Mouse (Mus musculus) neural tube, embryonic 12.5 days (tissue): ENCODE results near the gene Leng8. TPM values are rescaled to one million over a fixed set of nuclear protein-coding genes. Genes with fewer than 3 reads are reported as not detected.

Source experiments
- ATAC-seq: fragments of 200-750 bp; cut with Nextera tagmentation; 2 replicates; pipeline ENCODE4 v1.8.0; 2017; ENCODE audit warnings: low read depth, mild to moderate bottlenecking, moderate TSS enrichment, moderate library complexity; ENCODE audit not compliant: low FRiP score
- H3K27ac ChIP-seq: fragments of 300-500 bp; sonication (generic); 2 replicates; pipeline ENCODE4 v1.5.1; 2016
- H3K27me3 ChIP-seq: fragments of 300-500 bp; sonication (generic); replicated peaks from 2 replicates; pipeline ENCODE4 v1.6.1; 2016; ENCODE audit warnings: mild to moderate bottlenecking
- H3K36me3 ChIP-seq: fragments of 300-500 bp; sonication (generic); 2 replicates; pipeline ENCODE4 v1.6.1; 2016; ENCODE audit warnings: mild to moderate bottlenecking
- H3K4me1 ChIP-seq: fragments of 300-500 bp; sonication (generic); 2 replicates; pipeline ENCODE4 v1.6.1; 2016
- H3K4me2 ChIP-seq: fragments of 300-500 bp; sonication (generic); replicated peaks from 2 replicates; pipeline ENCODE4 v1.6.1; 2016; ENCODE audit warnings: mild to moderate bottlenecking
- H3K4me3 ChIP-seq: fragments of 300-500 bp; sonication (generic); 2 replicates; pipeline ENCODE4 v1.5.1; 2016
- H3K9ac ChIP-seq: fragments of 300-500 bp; sonication (generic); 2 replicates; pipeline ENCODE4 v1.6.1; 2016; ENCODE audit warnings: mild to moderate bottlenecking
- H3K9me3 ChIP-seq: fragments of 300-500 bp; sonication (generic); 2 replicates; pipeline ENCODE4 v1.6.1; 2016; ENCODE audit warnings: mild to moderate bottlenecking
- WGBS: fragments of 180-500 bp; shearing (Covaris S2); methylation state at CpG from one replicate; pipeline ENCODE4 v1.1.7; 2016; 5-methylcytosine and 5-hydroxymethylcytosine counted together
- polyA plus RNA-seq: library from polyadenylated mRNA; unstranded; fragments of >200 nt; fragmentation: Nextera tagmentation; extraction: Ambion mirVana; gene quantifications from 2 replicates; pipeline ENCODE4 v1.2.1, GENCODE M21; 2016

Gene Leng8
- polyA plus RNA-seq, 1 experiment from 2014 or later: 110 TPM

DNA sequence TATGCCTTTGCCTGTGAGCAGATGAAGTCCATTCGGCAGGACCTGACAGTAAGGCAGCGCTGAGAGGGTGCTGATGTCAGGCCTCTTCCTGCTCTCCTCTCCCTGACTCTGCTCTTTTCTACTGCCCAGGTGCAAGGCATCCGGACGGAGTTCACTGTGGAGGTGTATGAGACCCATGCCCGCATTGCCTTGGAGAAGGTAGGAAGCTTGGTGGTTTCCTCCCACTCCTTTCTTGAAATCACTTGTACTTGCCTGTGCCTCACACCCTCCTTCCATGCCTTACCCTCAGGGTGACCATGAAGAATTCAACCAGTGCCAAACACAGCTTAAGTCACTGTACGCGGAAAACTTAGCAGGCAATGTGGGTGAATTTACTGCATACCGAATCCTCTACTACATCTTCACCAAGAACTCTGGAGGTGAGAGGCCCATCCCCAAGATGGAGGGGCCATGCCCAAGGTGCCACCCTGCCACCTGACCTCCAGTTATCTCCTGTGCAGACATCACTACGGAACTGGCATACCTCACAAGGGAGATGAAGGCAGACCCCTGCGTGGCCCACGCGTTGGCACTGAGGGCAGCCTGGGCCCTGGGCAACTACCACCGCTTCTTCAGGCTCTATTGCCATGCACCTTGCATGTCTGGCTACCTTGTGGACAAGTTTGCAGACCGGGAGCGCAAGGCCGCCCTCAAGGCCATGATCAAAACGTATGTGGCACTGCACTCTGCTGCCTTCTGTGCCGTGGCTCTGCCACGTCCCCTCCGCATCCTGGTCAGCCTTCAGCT, 8.1 kb downstream of the Leng8 start:
- no peaks in the 10 kb centered on the region for H3K9me3 ChIP-seq
- no peaks in the 10 kb centered on the region for H3K27me3 ChIP-seq
- no peak overlapping the region for H3K27ac ChIP-seq
- H3K9ac ChIP-seq: no peak overlapping the region
- H3K4me3 ChIP-seq: no peak overlapping the region
- ATAC-seq: no peak
- H3K36me3 ChIP-seq: peaks cover 79% of the 10 kb centered on the region
- peaks cover 11% of the 10 kb centered on the region for H3K4me1 ChIP-seq
- no peak overlapping the region for H3K4me2 ChIP-seq
- 95% methylated on average over 20 of the region's 20 CpGs for WGBS

DNA sequence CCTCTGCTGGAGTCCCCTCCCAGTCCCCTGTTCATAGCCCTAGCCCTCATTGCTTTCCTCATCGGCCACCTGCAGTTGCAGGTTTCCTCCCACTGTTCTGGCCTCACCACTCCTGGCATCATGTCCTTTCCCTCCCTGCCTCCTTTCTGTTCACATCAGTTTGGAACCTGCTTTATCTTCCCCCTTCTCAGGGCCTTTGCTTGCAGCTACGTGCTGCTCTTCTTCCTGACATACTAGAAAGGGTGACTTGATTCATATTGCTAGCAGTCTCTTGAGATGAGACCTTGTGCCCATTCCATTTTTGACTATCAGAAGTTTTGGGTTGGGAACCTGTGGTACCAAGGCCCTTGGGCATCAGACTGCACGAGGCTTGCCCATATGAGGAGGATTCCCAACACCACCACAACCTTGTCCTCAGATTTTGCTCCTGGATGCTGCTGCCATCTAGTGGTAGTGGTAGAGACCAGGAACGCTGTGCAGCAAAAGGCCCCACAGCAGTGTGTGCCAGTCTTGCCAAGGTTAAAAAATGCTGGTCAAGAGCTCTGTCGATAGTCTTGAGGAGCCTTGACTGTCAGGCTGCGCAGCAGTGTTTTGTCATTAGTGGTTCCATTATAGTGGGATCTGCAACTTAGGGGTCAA, 8.8 kb downstream of the Leng8 start:
- Histone ChIP-seq H3K4me2 (no peak overlapping the region), H3K4me1 (peaks cover 16% of the 10 kb centered on the region), H3K4me3 (no peak overlapping the region), H3K36me3 (peaks cover 72% of the 10 kb centered on the region), H3K27ac (no peak overlapping the region), H3K27me3 (peaks cover 7% of the 10 kb centered on the region), H3K9me3 (no peaks in the 10 kb centered on the region), H3K9ac (no peak overlapping the region)
- whole genome bisulfite sequencing: 72% methylated on average over 6 of the region's 6 CpGs
- no peak for ATAC-seq

DNA sequence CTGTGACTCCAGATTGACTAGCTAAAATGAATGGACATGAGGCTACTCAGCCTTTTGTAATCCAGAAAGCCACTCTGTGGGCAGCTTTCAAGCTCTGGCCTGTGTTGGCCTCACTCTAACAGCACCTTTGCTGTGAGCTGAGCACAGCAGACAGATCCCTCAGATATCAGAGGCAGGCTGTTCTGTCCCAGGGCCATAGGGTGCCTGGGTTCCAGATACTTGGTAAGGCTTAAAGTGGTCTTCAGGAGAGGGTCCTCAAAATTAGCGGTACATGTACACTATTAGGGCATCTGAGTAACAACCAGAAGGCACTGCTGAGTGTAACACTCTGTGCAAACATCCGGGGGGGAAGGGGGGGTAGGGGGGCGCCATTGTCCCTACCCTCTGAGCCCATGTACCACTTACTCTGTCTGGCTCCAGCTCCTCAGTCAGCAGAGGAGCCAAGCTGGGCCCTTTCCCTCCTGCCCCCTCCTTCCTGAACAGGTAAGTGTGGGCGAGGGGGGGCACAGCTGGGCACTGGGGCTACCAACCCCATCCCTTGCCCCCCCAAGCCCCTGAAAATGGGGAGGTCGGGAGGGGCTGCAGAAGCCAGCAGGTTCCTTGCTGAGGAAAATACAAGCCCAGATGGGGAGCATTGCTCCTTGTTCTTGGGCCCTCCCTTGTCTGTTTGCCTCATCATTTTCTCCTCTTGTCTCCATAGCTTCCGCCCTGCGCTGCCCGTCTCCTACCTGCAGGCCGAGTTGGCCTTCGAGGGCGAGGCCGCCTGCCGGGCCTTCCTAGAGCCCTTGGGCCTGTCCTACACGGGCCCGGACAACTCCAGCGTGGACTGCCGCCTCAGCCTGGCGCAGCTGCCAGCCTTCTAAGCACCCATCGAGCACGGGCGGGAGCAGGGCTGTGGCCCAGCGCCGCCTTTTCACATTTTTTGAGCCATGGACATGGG, 9.7 kb downstream of the Leng8 start:
- peaks cover 64% of the 10 kb centered on the region for H3K36me3 ChIP-seq

DNA sequence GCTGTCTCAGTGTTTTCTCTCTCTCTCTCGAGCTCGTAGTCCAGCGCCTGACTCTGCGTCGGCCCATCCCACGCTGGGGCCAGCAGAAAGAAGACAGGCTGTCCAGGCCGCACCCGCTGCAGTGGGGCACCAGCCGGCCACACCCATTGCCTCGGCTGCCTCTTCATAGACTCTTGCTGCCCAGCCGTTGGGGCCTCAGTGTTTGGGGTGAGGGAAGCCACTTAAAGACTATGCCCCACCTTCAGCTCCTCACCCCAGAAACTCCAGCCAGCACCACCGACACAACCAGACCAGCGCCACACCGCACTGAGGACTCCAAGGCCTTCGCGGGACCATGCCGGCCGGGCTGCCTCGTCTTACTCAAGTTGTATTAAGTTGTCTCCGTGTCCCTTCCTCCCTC, 10.5 kb downstream of the Leng8 start:
- H3K4me2 ChIP-seq: 0 out of 2 replicates have a peak overlapping the region, but pooled peaks have one; percentile 2
- peaks cover 19% of the 10 kb centered on the region for H3K4me1 ChIP-seq
- H3K9me3 ChIP-seq: no peaks in the 10 kb centered on the region
- no peak overlapping the region for H3K9ac ChIP-seq
- 90% methylated on average over 20 of the region's 20 CpGs for WGBS
- peaks cover 55% of the 10 kb centered on the region for H3K36me3 ChIP-seq
- no peak overlapping the region for H3K4me3 ChIP-seq
- no peak for ATAC-seq
- no peak overlapping the region for H3K27ac ChIP-seq
- peaks cover 22% of the 10 kb centered on the region for H3K27me3 ChIP-seq

More for the DNA sequence above, 9.7 kb downstream of the Leng8 start:
- Histone ChIP-seq H3K4me3 (no peak overlapping the region), H3K27ac (no peak overlapping the region), H3K9me3 (no peaks in the 10 kb centered on the region), H3K27me3 (peaks cover 15% of the 10 kb centered on the region), H3K4me2 (no peak overlapping the region), H3K4me1 (peaks cover 19% of the 10 kb centered on the region), H3K9ac (no peak overlapping the region)
- no peak for ATAC-seq
- 92% methylated on average over 23 of the region's 23 CpGs for WGBS

DNA sequence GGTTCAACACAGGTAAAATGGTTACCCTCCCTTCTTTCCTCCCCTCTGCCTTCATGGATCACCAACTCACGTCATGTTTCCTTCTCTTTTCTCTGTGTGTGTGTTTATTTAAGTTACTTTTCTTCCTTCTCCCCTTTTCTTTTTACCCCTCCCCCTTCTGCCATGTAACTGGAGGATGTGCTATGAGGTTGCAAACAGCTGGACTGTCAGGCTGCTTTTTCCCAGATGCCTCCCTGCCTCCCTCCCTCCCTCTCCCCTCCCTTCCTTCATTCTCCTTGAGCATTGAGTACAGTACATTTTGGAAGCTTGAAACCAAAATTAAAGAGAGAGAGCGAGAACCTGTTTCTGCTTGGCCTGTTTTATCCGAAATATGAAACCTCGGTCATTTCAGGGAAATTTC, 11.0 kb downstream of the Leng8 start:
- H3K27me3 ChIP-seq: peaks cover 27% of the 10 kb centered on the region
- H3K9me3 ChIP-seq: no peaks in the 10 kb centered on the region
- H3K36me3 ChIP-seq: peaks cover 50% of the 10 kb centered on the region
- no peak overlapping the region for H3K27ac ChIP-seq
- WGBS: 93% methylated on average over 4 of the region's 4 CpGs
- no peak overlapping the region for H3K4me3 ChIP-seq
- H3K4me1 ChIP-seq: peaks cover 19% of the 10 kb centered on the region
- no peak for ATAC-seq
- H3K4me2 ChIP-seq: no peak overlapping the region
- no peak overlapping the region for H3K9ac ChIP-seq

DNA sequence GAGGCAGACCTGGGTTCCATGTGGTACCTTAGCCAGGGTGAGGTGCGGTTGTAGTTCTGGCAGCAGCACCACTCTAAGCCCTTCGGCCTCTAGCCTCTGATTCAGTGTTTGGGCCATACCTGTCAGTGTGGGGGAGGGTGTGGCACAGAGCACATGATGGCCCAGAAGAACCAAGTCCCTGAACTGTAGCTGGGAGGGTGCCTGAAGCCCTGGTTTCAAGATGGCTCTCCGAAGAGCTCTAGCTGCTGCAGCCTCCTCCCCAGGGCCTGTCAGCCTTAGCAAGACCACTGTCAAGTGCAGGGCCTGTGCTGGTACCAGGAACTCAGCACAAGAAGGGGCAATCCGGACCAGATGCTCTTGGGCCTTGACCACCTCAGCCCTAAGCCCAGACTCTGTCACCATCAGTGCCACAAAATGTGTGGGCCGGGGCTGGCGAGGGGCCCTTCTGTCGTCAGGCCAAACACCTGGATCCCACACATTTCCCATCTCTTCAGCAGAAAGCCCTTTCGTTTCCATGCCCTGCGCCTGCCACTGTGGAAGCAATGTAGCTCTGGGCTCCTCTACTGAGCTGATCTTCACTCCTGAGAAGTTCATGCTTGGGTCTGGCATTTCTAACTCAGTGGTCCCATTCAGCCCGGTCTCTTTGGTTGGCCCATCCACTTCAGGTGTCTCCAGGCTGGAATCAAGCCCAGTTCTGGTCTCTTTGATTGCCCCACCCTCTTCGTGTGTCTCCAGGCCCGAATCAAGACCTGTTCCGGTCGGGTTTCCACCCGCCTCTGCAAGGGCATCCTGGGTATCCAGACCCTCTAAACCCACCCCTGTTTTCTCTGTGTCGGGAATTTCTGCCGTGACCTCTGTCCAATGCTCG, 11.7 kb downstream of the Leng8 start:
- Histone ChIP-seq H3K27me3 (peaks cover 31% of the 10 kb centered on the region), H3K4me2 (peak overlapping the region; percentile 84), H3K27ac (peak overlapping the region; percentile 75; the same call in 1 of the 2 replicates), H3K9ac (peak overlapping the region; percentile 66), H3K9me3 (no peaks in the 10 kb centered on the region), H3K4me1 (peaks cover 19% of the 10 kb centered on the region), H3K4me3 (peak overlapping the region; percentile 59), H3K36me3 (peaks cover 43% of the 10 kb centered on the region)
- peak; percentile 27 for ATAC-seq
- WGBS: 31% methylated on average over 18 of the region's 18 CpGs

GRCm38 (mm10) chr7:4149209-4150054, 12.6 kb downstream of the Leng8 start:
- peaks cover 34% of the 10 kb centered on the region for H3K36me3 ChIP-seq
- peak; percentile 75 for ATAC-seq
- H3K9ac ChIP-seq: peak overlapping the region; percentile 66
- peak overlapping the region; percentile 84 for H3K4me2 ChIP-seq
- H3K27ac ChIP-seq: peak overlapping the region; percentile 75
- H3K9me3 ChIP-seq: no peaks in the 10 kb centered on the region
- under 1% methylated on average over 64 of the region's 64 CpGs for WGBS
- peaks cover 19% of the 10 kb centered on the region for H3K4me1 ChIP-seq
- peak overlapping the region; percentile 59 for H3K4me3 ChIP-seq
- H3K27me3 ChIP-seq: peaks cover 31% of the 10 kb centered on the region

GRCm38 (mm10) chr7:4150059-4150541, 13.3 kb downstream of the Leng8 start, which contains the start of gene Leng9:
TSS of gene Leng9 (minus strand) at chr7:4150374.
- Histone ChIP-seq H3K4me3 (peak within 1 kb of the TSS; percentile 59), H3K9ac (peak within 1 kb of the TSS; percentile 66), H3K9me3 (no peaks in the 10 kb centered on the region), H3K27me3 (peaks cover 31% of the 10 kb centered on the region), H3K4me2 (peak within 1 kb of the TSS; percentile 84), H3K4me1 (peaks cover 19% of the 10 kb centered on the region), H3K27ac (peak within 1 kb of the TSS; percentile 75), H3K36me3 (peaks cover 28% of the 10 kb centered on the region)
- ATAC-seq: peak; percentile 41
- WGBS: under 1% methylated on average over 14 of the region's 14 CpGs

DNA sequence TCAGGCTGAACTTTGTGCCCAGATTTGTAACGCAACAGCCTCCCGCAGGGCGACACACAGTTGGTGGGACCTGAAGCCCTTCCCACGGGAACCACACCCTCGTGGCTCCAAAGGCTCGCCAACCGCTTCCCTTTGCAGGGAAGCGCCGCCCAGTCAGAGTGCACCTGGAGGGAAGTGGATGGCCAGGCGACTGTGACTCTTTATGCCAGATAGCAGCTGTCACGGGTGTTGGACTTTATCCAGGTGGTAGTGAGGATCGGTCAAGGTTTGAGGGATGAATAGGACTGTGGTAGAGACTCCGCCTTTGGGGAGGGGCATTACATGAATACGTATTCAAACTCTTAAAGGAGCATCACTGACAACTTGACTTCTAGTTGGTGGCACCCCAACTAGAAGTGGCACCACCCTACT, 14.0 kb downstream of the Leng8 start:
- Histone ChIP-seq H3K4me2 (peak overlapping the region; percentile 84), H3K9me3 (no peaks in the 10 kb centered on the region), H3K27ac (no peak overlapping the region), H3K27me3 (peaks cover 31% of the 10 kb centered on the region), H3K4me3 (peak overlapping the region; percentile 59), H3K4me1 (peaks cover 19% of the 10 kb centered on the region), H3K36me3 (peaks cover 21% of the 10 kb centered on the region), H3K9ac (no peak overlapping the region)
- WGBS: 3% methylated on average over 14 of the region's 14 CpGs
- ATAC-seq: no peak

- Histone ChIP-seq H3K27me3 (peaks cover 31% of the 10 kb centered on the region), H3K9ac (no peak overlapping the region), H3K4me2 (peak overlapping the region; percentile 84), H3K36me3 (peaks cover 16% of the 10 kb centered on the region), H3K9me3 (no peaks in the 10 kb centered on the region), H3K27ac (no peak overlapping the region), H3K4me3 (peak overlapping the region; percentile 59; the same call in 1 of the 2 replicates), H3K4me1 (peaks cover 19% of the 10 kb centered on the region)
- WGBS: 14% methylated on average over 22 of the region's 22 CpGs
- ATAC-seq: no peak
Observed at GRCm38 (mm10) chr7:4151241-4151640, 14.4 kb downstream of the Leng8 start.
